Mouse (Mus musculus) liver, embryonic 16.5 days (tissue): ENCODE measurements around the gene Prss56. TPM values are rescaled to one million over a fixed set of nuclear protein-coding genes. Genes with fewer than 3 reads are reported as not detected.

Source experiments
- ATAC-seq: fragments of 200-750 bp; cut with Nextera tagmentation; 2 replicates; pipeline ENCODE4 v1.8.0; 2017; ENCODE audit warnings: low read depth, mild to moderate bottlenecking, moderate number of reproducible peaks, moderate library complexity
- H3K27ac ChIP-seq: fragments of 300-500 bp; sonication (generic); 2 replicates; pipeline ENCODE4 v1.5.1; 2014; ENCODE audit warnings: mild to moderate bottlenecking, low read length
- H3K27me3 ChIP-seq: fragments of 300-500 bp; sonication (generic); 2 replicates; pipeline ENCODE4 v1.6.1; 2014; ENCODE audit warnings: low read depth, low read length, mixed read lengths; ENCODE audit not compliant: control insufficient read depth, insufficient read depth
- H3K36me3 ChIP-seq: fragments of 300-500 bp; sonication (generic); 2 replicates; pipeline ENCODE4 v1.6.1; 2014; ENCODE audit warnings: mild to moderate bottlenecking; ENCODE audit not compliant: control insufficient read depth, insufficient read depth
- H3K4me1 ChIP-seq: fragments of 300-500 bp; sonication (generic); 2 replicates; pipeline ENCODE4 v1.6.1; 2014; ENCODE audit warnings: low read depth, low read length, mixed read lengths; ENCODE audit not compliant: control insufficient read depth
- H3K4me2 ChIP-seq: fragments of 300-500 bp; sonication (generic); 2 replicates; pipeline ENCODE4 v1.6.1; 2014; ENCODE audit warnings: low read depth, low read length, mixed read lengths
- H3K4me3 ChIP-seq: fragments of 300-500 bp; sonication (generic); 2 replicates; pipeline ENCODE4 v1.5.1; 2014; ENCODE audit warnings: low read depth, mild to moderate bottlenecking, low read length
- H3K9ac ChIP-seq: fragments of 300-500 bp; sonication (generic); 2 replicates; pipeline ENCODE4 v1.6.1; 2014; ENCODE audit warnings: low read depth, low read length
- H3K9me3 ChIP-seq: fragments of 300-500 bp; sonication (generic); replicated peaks from 2 replicates; pipeline ENCODE4 v1.6.1; 2016; ENCODE audit warnings: low read length; ENCODE audit not compliant: control insufficient read depth
- WGBS: fragments of 180-500 bp; shearing (Covaris S2); extraction: QIAGEN DNeasy Blood & Tissue Kit; methylation state at CpG from one replicate; pipeline ENCODE4 v1.1.7; 2014; ENCODE audit not compliant: insufficient replicate concordance; 5-methylcytosine and 5-hydroxymethylcytosine counted together
- polyA plus RNA-seq: library from polyadenylated mRNA; unstranded; fragments of >200 nt; fragmentation: Nextera tagmentation; extraction: Ambion mirVana; gene quantifications from 2 replicates; pipeline ENCODE4 v1.2.1, GENCODE M21; 2015

Gene Prss56
- polyA plus RNA-seq, 1 experiment from 2014 or later, result not detected

DNA sequence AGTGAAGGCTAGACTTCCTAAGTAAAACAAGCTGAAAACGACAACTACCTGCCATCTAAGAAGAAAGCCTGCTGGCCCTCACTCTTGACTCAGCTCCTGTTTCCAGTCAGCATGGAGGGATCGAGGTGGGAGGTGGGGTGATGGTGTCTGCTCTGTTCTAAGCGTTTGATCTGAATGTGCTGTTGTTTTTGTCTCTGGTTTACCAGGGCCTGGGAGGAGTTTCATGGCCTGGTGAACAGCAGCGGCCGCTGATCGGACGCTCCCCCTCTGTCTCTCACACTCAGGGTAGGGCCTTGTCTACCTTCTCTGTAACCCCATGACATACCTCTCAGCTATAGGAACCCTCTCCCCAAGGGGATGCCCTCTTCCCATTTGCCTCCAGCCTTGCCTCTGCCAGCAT is 49.1 kb downstream of the Prss56 start:
- Histone ChIP-seq H3K36me3 (peaks cover 13% of the 10 kb centered on the region), H3K9me3 (no peaks in the 10 kb centered on the region), H3K27me3 (no peaks in the 10 kb centered on the region), H3K4me1 (no peaks in the 10 kb centered on the region; the same call in 1 of the 2 replicates), H3K27ac (no peak overlapping the region), H3K9ac (no peak overlapping the region), H3K4me2 (no peak overlapping the region), H3K4me3 (no peak overlapping the region)
- 73% methylated on average over 7 of the region's 7 CpGs for WGBS
- no peak for ATAC-seq

Other genes with a start within 250 kb of the Prss56 start
- not detected in 2 replicates for gene Alppl2, start 93.4 kb upstream of the Prss56 start, polyA plus RNA-seq
- gene Alpi, start 81.7 kb upstream of the Prss56 start, polyA plus RNA-seq, result 2.4 TPM in 1 of 2 replicates, not detected in the other
- not detected in 2 replicates for gene Akp3, start 58.3 kb upstream of the Prss56 start, polyA plus RNA-seq
- 0.04 TPM in 1 of 2 replicates, not detected in the other for gene Ecel1, start 26.8 kb upstream of the Prss56 start, polyA plus RNA-seq
- 0.07 and 0.39 TPM in 2 replicates for gene Chrnd, start 7.3 kb downstream of the Prss56 start, polyA plus RNA-seq
- gene Chrng, start 21.3 kb downstream of the Prss56 start, polyA plus RNA-seq, result 0.18 and 0.99 TPM in 2 replicates
- gene Eif4e2, start 30.6 kb downstream of the Prss56 start, polyA plus RNA-seq, result 64.2 and 68.8 TPM in 2 replicates
- 0.09 and 0.19 TPM in 2 replicates for gene Efhd1, start 81.0 kb downstream of the Prss56 start, polyA plus RNA-seq
- 17.3 and 17.9 TPM in 2 replicates for gene Gigyf2, start 143.7 kb downstream of the Prss56 start, polyA plus RNA-seq
- 0.25 and 0.48 TPM in 2 replicates for gene Kcnj13, start 211.4 kb downstream of the Prss56 start, polyA plus RNA-seq